Mouse (Mus musculus): Measurements from ENCODE around the gene Rnf13.

DNA sequence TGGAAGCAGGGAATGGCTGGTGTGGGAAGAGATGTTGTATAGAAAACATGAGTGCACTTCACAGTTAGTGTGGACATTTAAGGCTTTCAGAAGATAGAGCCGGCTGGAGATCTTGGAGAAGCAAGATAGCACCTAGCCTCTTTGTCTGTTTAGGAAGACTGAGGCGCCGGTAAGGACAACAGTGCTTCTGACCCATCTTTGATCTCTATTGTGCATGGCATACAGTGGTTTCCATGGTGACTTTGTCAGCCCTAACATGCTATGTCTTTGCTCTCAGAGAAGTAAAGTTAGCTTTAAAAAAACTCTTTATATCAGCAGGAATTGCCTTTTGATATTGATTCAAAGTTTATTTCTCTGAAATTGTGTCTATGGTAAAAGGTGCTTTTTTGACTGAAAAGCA, 55.2 kb downstream of the Rnf13 start:
- TF ChIP-seq MAX (IDR thresholded peaks at IDR 0.05; ENCODE audit: low read depth): no peak
- TF ChIP-seq POLR2AphosphoS2 (IDR thresholded peaks at IDR 0.05; ENCODE audit: insufficient read length, low read depth): no peak
- TF ChIP-seq TCF12 (IDR thresholded peaks at IDR 0.05; ENCODE audit: insufficient read depth, poor library complexity, severe bottlenecking): no peak

Data from myocyte (in vitro differentiated cells).